Mouse (Mus musculus) adipocyte (in vitro differentiated cells): ENCODE measurements around the gene Sash1.
"Not testable (repeated sequence)": the region's sequence is repeated elsewhere in the genome, so short reads cannot be mapped to it uniquely, and the experiment has no call there.

Experiments
- DNase-seq: peaks from one replicate; pipeline ENCODE4 v3.0.0-alpha.2; 2016; ENCODE audit warnings: low spot score

The Sash1 gene

GRCm38 (mm10) chr10:8753377-8753776 is 132.5 kb downstream of the Sash1 start:
- DNase-seq, result no peak

DNA sequence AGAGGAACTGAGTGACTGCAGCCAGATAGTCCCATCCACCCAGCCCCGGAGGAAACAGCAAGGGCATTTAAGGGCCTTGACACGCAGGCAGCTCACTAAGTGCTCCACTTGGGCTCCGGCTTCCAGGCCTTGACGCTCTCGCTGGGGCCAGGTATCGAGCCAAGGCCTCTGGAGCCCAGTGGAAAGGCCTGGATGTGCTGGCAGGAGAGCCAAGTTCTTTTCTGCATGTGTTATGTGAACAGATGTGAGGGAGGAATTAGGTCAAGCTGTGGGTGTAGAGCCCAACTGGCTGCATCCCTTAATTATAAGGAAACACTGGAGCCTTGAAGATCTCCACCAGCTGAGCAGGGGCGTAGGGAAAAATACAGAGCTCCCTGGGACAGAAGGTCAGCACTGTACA is 133.4 kb downstream of the Sash1 start:
- peak; percentile 42 for DNase-seq

DNA sequence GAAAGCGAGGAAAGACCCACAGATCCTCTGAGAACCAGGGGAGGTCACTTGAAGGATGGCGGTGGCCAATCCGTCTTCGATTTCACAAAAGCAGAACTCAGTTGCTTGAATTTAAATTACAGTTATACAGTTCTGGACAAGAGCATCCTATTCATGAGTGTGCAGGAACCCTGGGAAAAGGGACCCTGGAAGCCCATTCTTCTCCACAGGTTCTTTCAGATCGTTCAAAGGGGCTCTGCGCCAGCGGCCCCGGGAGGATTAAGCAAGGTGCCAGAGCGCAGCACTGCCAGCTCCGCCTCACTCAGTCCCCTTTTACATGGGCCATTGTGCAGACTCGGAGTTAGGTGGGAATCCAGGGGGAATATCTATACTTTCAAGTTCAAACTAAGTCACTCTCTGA is 136.3 kb downstream of the Sash1 start:
- no peak for DNase-seq

GRCm38 (mm10) chr10:8747450-8748212 is 138.2 kb downstream of the Sash1 start:
- no peak for DNase-seq

GRCm38 (mm10) chr10:8746082-8746696 is 139.7 kb downstream of the Sash1 start:
- no peak for DNase-seq

DNA sequence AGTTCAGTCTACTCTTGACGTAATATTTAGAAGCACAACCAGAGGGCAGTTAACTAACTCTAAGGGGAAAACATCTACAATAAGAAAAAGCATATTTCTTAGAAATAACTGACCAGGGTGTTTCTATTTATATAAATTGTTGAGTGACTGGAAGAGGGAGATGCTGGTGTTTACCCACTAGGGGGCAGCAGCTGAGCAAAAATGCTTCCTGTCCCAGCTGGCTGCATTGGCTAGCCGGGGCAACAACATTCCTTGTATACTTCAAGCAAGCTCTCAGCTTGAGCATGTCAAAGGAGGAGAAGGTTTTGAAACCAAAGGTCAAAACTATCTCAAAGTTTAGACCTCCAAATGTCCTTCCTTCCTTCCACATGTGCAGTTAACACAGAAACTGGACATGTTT is 143.0 kb downstream of the Sash1 start:
- DNase-seq, result peak; percentile 90

DNA sequence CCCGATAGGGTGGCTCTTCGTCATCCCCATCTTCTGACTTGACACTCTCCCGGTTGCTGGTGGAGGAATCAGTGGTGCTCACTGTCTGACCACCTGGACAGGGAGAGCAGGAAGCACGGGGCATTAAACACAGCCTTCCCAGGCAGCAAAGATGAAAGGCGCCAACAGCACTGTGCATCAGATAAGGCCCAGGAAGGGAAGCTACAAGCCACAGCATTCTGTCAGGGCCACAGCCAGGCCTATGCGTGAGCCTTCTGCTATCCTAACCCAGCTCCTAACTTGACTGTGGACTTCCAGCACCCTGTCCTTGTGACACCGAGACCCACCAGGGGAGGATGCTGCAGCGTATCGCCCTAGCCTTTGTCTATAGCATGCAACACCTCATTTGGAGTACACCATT is 144.4 kb downstream of the Sash1 start:
- DNase-seq, result no peak

DNA sequence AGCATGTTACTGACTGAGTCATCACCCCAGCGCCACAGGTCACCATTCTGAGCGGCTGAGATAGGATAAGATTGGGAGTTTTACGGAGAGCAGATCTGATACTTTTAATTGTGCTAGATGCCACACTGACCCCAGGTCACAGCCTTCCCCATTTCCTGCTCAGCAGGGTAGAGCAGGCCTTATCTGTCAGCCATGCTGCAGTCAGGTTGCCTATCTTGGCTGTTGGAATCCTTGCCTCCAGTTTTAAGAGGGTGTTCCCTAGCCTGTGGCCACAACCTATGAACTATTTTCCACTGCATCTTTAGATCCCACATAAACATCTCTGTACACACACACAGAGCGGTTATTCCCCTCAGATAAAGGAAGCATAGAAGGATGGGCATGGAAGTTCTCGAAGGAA is 145.1 kb downstream of the Sash1 start:
- no peak for DNase-seq

GRCm38 (mm10) chr10:8729387-8730337 is 156.2 kb downstream of the Sash1 start:
- no peak for DNase-seq

DNA sequence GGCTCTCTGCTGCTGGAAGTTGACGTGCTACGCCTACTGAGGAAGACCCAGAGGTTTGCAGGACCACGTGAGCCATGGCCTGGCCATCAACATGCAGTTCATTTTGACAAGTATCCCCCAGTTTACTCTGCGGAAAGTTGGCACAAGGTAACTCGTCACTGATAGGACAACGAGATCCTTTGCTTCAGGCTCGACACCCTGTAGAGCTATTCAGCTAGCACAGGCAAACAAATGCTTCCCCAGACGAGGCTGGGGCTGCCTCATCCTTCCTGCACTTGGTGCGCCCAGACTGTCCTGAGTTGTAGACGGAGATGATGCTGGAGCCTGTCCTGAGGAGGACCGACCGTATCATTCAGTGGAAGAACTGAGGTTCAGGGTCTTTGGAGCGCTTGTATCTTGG is 166.5 kb downstream of the Sash1 start:
- no peak for DNase-seq

- no peak for DNase-seq
Observed at GRCm38 (mm10) chr10:8718831-8719230, 167.0 kb downstream of the Sash1 start.

GRCm38 (mm10) chr10:8717171-8717570 is 168.7 kb downstream of the Sash1 start:
- DNase-seq, result no peak

GRCm38 (mm10) chr10:8715679-8716284 is 170.1 kb downstream of the Sash1 start:
- DNase-seq, result peak; percentile 79

DNA sequence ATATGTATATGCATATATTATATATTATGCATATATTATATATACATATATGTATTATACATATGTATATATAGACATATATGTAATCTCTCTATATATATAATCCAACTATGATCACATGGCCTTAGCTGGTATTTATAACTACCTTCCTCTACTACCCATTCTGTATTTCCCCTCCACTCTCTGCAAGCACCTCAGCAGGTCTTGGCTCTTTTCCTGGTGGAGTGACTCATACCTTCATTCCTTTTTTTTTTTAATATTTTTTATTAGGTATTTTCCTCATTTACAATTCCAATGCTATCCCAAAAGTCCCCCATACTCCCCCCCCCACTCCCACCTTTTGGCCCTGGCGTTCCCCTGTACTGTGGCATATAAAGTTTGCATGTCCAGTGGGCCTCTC is 189.2 kb downstream of the Sash1 start:
- not testable (repeated sequence) for DNase-seq

DNA sequence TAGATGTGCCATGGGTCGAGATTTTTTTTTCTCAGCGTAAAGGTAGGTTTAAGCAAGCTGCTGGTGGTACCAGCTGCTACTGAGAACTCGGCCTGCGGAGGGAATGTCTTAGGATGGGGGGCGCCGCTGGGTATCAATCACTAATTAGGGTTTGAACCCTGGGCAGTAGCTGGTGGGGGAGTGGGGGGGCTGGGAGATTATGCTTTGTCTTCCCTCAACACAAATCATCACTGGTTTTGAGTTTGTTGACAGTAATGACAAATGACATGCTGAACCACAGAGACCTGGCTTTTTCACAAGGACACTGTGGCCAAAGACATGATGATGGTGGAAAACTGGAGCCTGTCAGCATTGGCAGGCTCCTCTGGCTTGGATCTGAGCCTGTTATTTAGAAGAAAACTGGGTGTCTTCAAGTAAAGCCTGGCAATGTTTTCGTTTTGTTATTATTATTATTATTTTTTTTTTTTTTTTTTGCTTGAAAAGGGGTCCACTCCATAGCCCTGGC is 191.8 kb downstream of the Sash1 start:
- DNase-seq, result peak; percentile 48

DNA sequence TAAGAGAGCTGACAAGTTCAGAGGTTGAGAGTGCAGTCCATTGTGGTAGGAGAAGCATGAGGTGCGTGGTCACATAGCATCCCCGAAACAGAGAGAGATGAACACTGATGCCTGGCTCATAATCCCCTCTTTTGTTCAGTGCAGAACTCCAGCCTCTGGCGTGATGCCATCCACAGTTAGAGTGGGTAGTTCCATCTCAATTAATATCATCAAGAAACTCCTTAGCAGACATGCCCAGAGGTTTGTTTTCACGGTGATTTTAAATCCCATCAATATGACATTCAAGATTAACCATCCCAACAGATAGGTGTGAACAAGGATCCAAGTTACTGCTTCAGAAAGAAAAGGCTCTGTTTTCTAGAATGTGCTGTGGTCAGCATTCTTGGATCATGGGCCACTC is 192.3 kb downstream of the Sash1 start:
- no peak for DNase-seq

GRCm38 (mm10) chr10:8692531-8692930 is 193.3 kb downstream of the Sash1 start:
- no peak for DNase-seq

DNA sequence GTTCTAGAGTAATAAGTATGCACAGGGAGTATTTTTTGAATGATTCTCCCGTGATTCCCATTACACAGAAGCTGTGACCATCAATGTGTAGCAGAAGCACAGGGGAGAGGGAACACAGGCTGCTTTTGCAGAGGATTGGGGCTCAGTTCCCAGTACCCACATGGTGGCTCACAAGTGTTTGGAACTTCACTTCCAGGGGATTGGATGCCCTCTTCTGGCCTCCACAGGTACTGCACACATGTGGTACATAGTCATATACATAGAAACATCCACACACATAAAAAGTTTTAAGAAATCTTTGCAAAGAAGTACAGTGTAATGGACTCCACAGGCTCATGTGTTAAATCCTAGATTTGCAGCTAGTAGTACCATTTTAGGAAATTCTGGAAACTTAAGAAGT is 199.7 kb downstream of the Sash1 start:
- DNase-seq, result no peak

DNA sequence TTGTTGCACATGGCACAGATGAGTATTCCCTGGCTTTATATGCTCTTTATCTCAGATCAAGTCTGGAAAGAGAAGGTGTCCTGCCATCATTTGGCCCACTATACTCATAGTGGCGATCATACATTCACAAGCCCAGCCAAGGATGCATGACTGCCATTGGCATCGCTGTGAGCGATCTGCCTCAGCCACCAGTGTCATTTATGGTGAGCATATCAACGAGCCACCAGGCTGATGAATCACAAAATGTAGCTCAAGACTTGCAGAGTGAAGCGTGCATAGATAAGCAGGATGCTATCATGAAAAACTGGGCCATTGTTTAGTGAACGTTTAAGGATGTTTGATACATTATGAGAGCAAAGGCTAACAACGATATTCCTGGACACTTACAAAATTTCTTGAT is 200.6 kb downstream of the Sash1 start:
- no peak for DNase-seq

DNA sequence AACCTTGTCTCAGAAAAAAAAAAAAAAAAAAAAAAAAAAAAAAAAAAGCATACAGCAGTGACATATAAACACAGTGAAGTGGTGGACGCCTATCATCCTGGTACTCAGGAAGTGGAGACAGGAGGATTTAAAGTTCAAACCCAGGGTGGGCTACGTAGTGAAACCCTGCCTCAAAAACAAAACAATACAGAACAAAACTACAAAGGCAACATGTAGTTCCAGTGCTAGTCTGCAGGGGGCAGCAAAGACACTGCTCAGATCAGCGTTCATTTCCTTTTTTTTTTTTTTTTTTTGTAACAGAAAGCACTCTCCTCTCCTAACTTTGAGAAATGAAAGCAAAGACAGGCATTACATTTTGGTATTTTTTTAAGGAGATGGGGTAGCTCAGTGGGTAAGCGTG is 203.0 kb downstream of the Sash1 start:
- DNase-seq, result peak; percentile 74

- peak; percentile 57 for DNase-seq
Observed at GRCm38 (mm10) chr10:8682341-8682740, 203.5 kb downstream of the Sash1 start.

DNA sequence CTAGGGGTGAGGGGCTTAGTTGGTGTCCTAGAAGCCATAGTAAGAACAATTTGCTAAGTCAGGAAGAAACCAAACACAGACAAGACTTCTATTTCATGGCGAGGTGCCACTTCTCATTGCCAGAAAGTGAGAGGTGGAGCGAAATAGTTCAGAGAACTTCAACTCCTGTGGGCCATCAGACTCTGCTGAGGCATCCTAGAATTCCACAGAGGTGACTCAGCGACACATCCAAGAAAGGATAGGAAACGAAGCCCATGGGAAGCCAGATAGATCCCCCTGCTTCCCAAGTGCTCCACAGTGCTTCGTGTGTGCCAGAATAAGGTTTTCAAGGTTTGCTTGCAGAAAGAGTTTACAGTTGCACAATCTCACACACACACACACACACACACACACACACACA is 209.1 kb downstream of the Sash1 start:
- DNase-seq, result no peak
